Mouse (Mus musculus): Measurements from ENCODE around the gene Kcnma1.

- TF ChIP-seq CTCF (conservative IDR thresholded peaks at IDR 0.05; ENCODE audit: insufficient read depth, insufficient read length, low read depth, low read length), result no peak
- no peak for TF ChIP-seq POLR2A (IDR thresholded peaks at IDR 0.05; ENCODE audit: low read depth, low read length)
Measured at GRCm38 (mm10) chr14:23592826-23593447, 421.4 kb downstream of the Kcnma1 start.
